Mouse (Mus musculus): ENCODE results near the gene Tspan9.
A peak's percentile ranks its signal among the peaks of the same experiment; 100 is the strongest.

Tspan9 gene

GRCm38 (mm10) chr6:127986357-127986756 is 157.0 kb downstream of the Tspan9 start:
- no peak for DNase-seq (ENCODE audit: low read depth, low spot score)

DNA sequence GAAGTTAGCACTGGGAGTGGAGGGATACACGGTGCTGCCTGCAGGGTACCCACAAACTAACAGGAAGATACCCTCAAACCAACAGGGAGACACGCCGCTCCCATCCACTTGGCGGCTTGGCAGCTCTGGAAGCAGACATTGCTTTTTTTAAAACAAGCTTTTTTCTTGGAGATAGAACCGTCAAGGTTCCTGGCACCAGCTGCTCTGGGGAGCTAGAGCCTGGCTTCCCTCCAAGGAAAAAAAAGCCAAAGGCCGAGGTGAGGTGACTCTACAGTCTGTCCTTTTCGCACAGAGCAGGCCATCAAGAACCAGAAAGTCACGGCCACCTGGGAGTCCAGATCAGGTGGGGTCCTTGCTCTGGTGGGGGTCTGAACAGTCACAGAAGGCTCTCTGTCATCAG is 162.2 kb downstream of the Tspan9 start:
- DNase-seq (ENCODE audit: low read depth, low spot score), result no peak

DNA sequence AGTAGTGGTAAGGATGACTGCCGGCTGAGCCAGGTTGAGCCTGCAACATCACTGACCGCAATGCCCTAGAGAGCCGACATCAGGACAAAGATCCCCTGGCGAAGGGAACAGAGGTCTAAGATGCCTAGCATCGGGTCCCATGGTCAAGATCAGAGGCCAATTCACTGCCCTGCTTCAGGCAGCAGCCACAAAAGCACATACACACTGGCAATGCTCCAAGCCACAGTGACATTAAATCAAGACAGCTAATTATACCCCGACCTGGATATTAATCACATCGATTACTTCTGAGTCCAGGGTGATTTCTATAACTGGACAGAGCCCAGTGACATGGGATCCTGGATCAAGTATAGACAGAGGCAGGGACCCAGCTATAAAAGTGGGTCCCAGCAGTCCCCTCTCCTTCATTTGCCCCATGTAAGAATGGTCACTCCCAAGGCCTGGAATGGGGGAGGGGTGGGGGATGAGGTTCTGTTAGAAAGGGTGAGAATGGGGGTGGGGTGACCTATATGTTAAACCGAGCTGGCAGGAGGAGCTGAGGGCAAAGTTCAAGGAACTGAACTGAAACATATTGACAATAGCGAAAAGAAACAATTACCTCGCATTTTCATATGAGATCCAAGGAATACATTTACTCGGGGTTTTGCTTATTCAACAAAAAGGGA is 162.9 kb downstream of the Tspan9 start:
- DNase-seq (ENCODE audit: low read depth, low spot score), result no peak

- DNase-seq (ENCODE audit: low read depth, low spot score), result no peak
Observed at GRCm38 (mm10) chr6:127979831-127980230, 163.6 kb downstream of the Tspan9 start.

GRCm38 (mm10) chr6:127978941-127979340 is 164.5 kb downstream of the Tspan9 start:
- no peak for DNase-seq (ENCODE audit: low read depth, low spot score)

- DNase-seq (ENCODE audit: low read depth, low spot score), result no peak
Observed at GRCm38 (mm10) chr6:127976695-127977094, 166.7 kb downstream of the Tspan9 start.

DNA sequence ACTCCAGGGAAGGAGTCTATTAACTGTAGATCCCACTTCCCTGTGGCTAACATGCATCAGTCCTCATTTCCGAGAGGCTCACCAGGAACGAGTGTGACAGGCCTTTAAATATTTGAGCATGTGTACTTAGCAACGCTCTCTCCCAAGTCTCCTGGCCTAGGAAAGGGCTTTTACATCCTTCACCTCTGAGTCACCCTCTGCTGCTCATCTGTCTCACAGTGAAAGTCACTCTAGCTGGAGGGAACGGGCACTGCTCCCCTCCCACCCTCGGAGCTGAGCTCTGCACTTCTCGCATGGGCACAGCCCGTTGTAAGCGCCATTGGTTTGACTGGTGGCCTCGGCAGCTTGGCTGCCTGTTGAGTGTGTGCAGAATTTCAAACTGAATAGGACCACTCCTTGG is 169.4 kb downstream of the Tspan9 start:
- DNase-seq (ENCODE audit: low read depth, low spot score), result peak; percentile 47

DNA sequence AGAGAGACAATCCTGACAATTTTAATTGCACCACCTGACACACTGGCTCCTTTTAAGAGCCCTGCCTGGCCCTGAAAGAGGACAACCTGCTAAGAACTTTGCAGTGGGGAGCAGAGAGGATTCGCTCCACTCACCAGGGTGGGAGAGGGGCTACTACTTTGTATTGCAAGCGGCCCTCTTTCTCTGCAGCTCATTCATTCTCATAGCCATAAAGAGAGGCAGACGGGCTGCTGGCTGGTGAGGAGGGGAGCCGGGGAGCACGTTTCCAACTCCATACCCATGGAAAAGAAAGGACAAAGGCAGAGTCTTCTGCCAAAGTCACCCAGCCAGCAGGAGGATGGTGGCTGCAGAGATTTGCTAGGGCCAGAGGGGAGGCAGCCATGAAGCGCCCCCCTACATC is 169.8 kb downstream of the Tspan9 start:
- peak; percentile 18 for DNase-seq (ENCODE audit: low read depth, low spot score)

DNA sequence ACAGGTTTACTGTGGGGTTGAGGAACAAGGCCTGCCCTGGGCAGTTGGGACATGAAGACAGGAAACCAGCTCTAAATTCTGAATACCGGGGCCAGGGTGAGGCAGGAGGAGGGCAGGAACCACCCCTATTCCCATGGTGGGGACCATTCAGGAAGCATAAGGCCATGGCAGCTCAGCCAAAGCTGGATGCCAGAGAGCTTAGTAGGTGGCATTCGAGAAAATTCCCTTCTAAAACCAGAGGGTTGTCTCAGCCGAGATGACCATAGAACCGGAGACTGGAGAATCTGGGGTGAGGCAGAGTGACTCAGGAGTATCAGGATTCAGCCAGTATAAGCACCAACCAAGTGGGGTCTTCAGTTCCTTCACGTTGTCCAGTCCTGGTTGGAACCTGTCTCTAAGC is 171.5 kb downstream of the Tspan9 start:
- DNase-seq (ENCODE audit: low read depth, low spot score), result no peak

DNA sequence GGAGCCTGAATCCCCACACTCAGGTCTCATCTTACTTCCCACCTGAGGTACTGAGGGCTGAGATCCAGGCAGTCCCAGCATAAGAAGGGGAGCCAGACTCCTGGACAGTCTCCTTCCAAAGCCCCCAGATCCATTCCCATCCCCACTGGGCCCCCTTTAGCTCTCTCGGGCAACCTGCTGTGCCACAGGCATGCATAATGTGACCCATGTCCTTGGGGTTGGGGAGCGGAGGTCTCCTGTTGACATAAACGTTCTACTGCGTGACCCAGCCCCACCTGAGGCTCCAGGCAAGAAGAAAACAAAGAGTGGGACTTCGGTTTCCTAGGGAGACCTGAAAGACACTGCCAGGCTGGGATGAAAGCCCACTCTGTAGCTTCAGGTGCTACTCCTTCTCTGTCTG is 172.5 kb downstream of the Tspan9 start:
- no peak for DNase-seq (ENCODE audit: low read depth, low spot score)

- DNase-seq (ENCODE audit: low read depth, low spot score), result peak; percentile 84
Observed at GRCm38 (mm10) chr6:127970120-127970519, 173.3 kb downstream of the Tspan9 start.

DNA sequence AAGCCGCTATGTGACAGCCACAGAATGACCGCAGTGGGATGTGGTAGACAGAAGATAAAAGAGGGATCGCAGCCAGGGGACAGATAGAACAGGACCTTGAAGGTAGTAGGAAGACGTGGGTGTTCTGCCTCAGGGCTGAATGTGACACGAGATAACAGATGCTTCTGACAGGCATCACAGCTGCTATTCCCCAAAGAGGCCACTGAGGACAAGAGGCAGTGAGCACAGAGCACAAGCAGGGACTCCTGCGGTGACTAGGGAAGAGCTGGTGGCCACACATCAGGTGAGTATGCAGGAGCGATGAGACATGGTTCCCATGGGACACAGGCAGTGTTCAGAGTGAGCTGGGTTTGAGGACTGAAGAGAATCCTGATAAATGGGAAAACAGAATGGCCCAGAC is 173.7 kb downstream of the Tspan9 start:
- no peak for DNase-seq (ENCODE audit: low read depth, low spot score)

DNA sequence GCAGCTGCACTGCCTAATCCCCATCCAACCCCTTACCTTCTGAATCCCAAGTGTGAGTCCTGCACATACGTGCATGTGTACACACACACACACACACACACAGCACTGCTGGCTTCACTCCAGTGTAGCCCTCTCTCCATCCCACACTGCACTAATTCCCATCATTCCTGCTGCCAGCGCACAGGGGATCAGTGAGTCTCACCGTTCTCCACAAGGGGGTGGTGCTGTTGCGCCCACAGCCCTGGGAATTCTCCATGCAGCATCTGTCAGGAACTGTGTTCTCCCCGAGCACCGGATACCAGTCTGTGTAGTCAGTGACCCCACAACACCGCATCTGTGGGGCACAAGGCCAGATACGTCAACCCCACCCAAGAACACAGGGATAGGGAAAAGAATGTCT is 177.9 kb downstream of the Tspan9 start:
- no peak for DNase-seq (ENCODE audit: low read depth, low spot score)

DNA sequence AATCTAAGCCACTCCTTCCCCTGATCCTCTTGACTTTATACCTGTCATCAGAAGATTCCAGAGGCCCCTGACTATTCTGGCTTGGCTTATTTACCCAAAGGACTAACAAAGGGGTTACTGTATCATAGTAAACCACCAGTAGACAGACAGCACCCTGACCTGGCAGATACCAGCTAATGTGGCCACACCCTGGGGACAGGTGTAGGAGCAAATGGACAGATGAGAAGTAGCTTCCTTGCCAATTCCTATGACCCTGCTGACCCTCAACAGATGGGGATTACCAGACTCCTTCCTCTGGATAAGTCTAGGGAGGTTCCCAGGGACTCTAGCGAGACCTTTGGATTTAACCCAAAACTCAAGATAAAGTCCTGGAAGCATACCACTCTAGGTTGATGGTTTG is 183.2 kb downstream of the Tspan9 start:
- DNase-seq (ENCODE audit: low read depth, low spot score), result no peak

DNA sequence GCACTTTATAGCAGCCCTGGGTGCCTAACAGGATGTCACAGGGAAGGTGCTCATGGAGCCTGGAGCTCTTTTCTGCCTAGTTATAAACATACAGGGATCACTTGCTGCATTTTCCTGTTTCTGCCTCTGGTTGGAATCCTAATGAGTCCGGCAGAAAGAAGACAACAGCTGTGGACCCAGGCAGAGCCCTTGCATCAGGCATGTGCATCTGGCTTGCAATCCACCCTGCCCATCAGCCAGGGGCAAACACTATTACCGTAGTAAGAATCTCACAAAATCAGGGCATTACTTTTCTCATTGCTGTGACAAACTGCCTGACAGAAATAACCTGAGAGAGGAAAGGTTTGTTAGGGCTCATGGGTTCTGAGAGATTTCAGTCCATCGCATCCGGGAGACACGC is 187.2 kb downstream of the Tspan9 start:
- DNase-seq (ENCODE audit: low read depth, low spot score), result no peak

- no peak for DNase-seq (ENCODE audit: low read depth, low spot score)
Observed at GRCm38 (mm10) chr6:127953071-127953470, 190.3 kb downstream of the Tspan9 start.

DNA sequence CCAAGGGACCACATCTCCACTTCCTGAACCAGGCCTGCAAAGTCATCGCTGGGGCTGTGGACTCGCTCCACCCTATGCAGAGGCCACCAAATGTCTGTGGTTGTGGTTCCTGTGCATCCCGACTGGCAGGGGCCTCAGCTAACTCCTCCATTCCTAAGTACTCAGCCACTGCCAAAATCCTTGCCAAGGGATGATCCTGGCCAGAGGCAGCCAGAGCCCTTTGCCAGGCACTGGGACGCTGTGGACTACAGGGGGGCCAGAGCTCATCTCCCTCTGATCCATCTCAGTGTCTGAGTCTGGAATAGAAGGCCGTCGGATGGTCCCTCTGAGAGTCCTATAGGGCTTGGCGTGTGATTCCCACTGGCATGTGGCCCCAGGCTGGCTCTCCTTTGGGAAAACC is 193.5 kb downstream of the Tspan9 start:
- DNase-seq (ENCODE audit: low read depth, low spot score), result no peak

GRCm38 (mm10) chr6:127948656-127949055 is 194.7 kb downstream of the Tspan9 start:
- no peak for DNase-seq (ENCODE audit: low read depth, low spot score)

DNA sequence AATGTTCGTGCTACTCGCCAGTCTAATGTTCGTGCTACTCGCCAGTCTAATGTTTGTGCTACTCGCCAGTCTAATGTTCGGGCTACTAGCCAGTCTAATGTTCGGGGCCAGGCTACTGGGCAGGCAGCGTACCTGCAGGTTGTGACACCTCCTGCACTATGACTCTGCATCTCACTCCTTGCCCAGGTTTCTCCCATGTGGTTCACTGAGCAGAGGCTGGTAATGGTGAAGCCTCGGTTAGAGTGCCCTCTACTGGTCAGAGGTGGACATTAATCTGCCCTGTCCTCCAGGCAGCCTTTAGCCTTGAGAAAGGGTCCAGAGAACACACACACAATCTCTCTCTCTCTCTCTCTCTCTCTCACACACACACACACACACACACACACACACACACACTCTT is 197.7 kb downstream of the Tspan9 start:
- peak; percentile 84 for DNase-seq (ENCODE audit: low read depth, low spot score)

DNA sequence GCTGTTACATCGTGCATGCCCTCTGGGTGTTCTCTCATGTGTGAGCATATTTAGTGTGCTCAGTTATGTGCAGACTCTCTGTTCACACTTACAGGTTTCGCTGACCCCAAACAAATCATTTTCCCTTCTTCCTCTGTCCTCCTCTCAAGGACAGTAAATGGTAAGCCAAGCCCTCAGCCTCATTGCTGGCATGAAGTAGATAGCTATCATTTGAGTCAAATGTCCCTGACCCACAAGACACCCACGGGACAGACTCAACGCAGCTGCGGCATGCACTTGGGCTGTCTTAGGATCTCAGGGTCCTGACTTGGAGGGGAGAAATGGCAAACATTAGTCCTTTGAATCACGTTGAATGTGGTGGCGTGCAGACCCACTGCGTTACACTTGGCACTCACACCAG is 201.0 kb downstream of the Tspan9 start:
- DNase-seq (ENCODE audit: low read depth, low spot score), result no peak

- no peak for DNase-seq (ENCODE audit: low read depth, low spot score)
Observed at GRCm38 (mm10) chr6:127935105-127935504, 208.3 kb downstream of the Tspan9 start.

DNA sequence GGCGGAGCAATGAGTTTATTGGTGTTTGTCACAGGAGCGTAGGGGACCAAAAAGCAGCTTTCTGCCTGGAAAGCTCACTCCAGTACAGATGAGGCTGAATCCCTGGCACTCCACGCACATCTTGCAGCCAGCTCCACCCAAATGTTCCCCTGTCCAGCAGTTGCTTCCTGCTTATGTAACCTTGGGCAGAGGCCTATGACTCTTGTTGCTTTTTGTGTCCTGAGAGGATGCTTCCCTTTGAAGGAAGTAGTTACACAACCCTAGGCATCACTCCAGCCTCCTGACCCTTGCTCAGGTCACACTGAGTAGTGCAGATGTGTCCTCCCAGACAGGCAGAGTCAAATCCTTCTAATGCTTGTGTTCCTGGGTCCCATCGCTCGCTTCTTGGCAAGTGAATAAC is 209.6 kb downstream of the Tspan9 start:
- DNase-seq (ENCODE audit: low read depth, low spot score), result no peak

GRCm38 (mm10) chr6:127932697-127933096 is 210.7 kb downstream of the Tspan9 start:
- DNase-seq (ENCODE audit: low read depth, low spot score), result peak; percentile 58

GRCm38 (mm10) chr6:127928682-127929081 is 214.7 kb downstream of the Tspan9 start:
- no peak for DNase-seq (ENCODE audit: low read depth, low spot score)
